ENCODE assay signal across 19 mouse cellular contexts in the genomic region with DNA sequence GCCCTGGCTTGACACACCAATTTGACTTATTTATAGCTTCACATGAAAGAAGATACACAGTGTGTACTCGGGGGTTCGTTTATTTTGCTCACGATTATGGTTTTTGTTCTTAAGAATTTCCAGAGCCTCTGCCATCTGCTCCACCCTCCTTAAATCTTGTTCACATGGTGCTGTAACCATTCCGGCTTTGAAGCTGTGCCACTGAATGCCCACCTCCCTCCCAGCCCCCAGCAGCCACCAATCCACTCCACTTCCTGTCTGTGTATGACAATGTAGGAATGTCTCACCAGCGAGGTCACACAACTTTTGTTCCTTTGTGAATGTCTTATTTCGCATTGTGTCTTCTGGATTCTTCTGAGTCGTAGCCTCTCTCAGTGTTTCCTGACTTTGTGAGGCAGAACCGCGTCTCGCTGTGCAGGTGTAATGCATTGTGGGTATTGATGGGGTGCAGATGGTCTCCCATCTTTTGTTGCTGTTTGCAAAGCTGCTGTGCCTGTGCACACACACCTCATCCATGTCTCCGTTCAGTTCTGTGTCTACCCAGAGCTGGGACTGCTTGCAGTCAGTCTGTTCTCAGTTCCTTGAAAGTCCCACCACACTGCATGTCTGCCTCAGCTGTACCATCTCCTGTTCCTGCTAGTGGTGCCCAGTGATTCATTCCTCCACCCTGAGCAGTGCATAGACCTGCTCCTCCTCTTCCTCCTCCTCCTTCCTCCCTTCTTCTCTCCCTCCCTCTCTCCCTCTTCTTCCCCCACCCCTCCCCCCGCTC.
A peak's percentile ranks its signal among the peaks of the same experiment; 100 is the strongest.
DNase-seq lines count a peak whose midpoint lies in the region; ATAC-seq and TF ChIP-seq lines count a peak whose summit lies in the region.
"Had no signal": no experiment of that assay in that cellular context is flagged by ENCODE, and none has a peak within 500 bp of the region (broad histone marks: within the 10 kb centered on the region; RNA-seq: fewer than 3 reads in every experiment).

No protein-coding gene starts in this region.

- H3K36me3 ChIP-seq in forebrain, embryonic 14.5 days (ENCODE audit: control insufficient read depth, insufficient read depth, low read length), result no peaks in the 10 kb centered on the region
- no peaks in the 10 kb centered on the region for H3K36me3 ChIP-seq in forebrain, embryonic 12.5 days (replicated peaks)
- no peaks in the 10 kb centered on the region for H3K36me3 ChIP-seq in neural tube, embryonic 14.5 days (ENCODE audit: control insufficient read depth, insufficient read depth, low read length)
- no peaks in the 10 kb centered on the region for H3K36me3 ChIP-seq in neural tube, embryonic 15.5 days
- no peaks in the 10 kb centered on the region for H3K36me3 ChIP-seq in forebrain, postnatal 0 days (ENCODE audit: insufficient read depth)
- no peaks in the 10 kb centered on the region for H3K36me3 ChIP-seq in thymus, adult 2 months (ENCODE audit: control insufficient read depth, insufficient read depth, low read length)
- H3K36me3 ChIP-seq: embryonic facial prominence, embryonic 13.5 days; heart, embryonic 13.5 days; hindbrain, embryonic 12.5 days had no signal

- TF ChIP-seq POLR2A in thymus, adult 2 months (IDR thresholded peaks at IDR 0.05; ENCODE audit: control insufficient read depth, extremely low read depth, insufficient read depth, low read length, poor library complexity), result no peak

- peak; percentile 44; the same call in 1 of the 2 replicates for ATAC-seq in forebrain, embryonic 14.5 days
- no peak for ATAC-seq in forebrain, embryonic 12.5 days (ENCODE audit: low FRiP score)
- peak; percentile 13; the same call in 1 of the 2 replicates for ATAC-seq in neural tube, embryonic 14.5 days (ENCODE audit: low read depth)
- no peak for ATAC-seq in neural tube, embryonic 15.5 days (ENCODE audit: low FRiP score)
- ATAC-seq in forebrain, postnatal 0 days, result peak; percentile 64
- ATAC-seq: hindbrain, embryonic 16.5 days; inflammation-experienced regulatory T-cells, adult 6 months had no signal

- no peaks in the 10 kb centered on the region for H3K9me3 ChIP-seq in forebrain, embryonic 14.5 days (replicated peaks; ENCODE audit: control insufficient read depth, low read length)
- no peaks in the 10 kb centered on the region for H3K9me3 ChIP-seq in forebrain, embryonic 12.5 days
- H3K9me3 ChIP-seq in neural tube, embryonic 14.5 days (ENCODE audit: control insufficient read depth, low read length), result no peaks in the 10 kb centered on the region
- H3K9me3 ChIP-seq in neural tube, embryonic 15.5 days (replicated peaks), result no peaks in the 10 kb centered on the region
- H3K9me3 ChIP-seq in forebrain, postnatal 0 days (ENCODE audit: low read length), result no peaks in the 10 kb centered on the region
- H3K9me3 ChIP-seq: embryonic facial prominence, embryonic 13.5 days; heart, embryonic 13.5 days; hindbrain, embryonic 12.5 days had no signal

- no peaks in the 10 kb centered on the region for H3K4me1 ChIP-seq in forebrain, embryonic 14.5 days (ENCODE audit: control insufficient read depth, insufficient read depth, low read length)
- H3K4me1 ChIP-seq in forebrain, embryonic 12.5 days, result peaks cover 9% of the 10 kb centered on the region
- H3K4me1 ChIP-seq in neural tube, embryonic 14.5 days (ENCODE audit: control insufficient read depth, insufficient read depth, low read length), result 0 out of 2 replicates have a peak, but pooled peaks cover 2% of the 10 kb centered on the region
- H3K4me1 ChIP-seq in neural tube, embryonic 15.5 days, result peaks cover 12% of the 10 kb centered on the region; the same call in 1 of the 2 replicates
- H3K4me1 ChIP-seq in forebrain, postnatal 0 days (ENCODE audit: insufficient read depth), result no peaks in the 10 kb centered on the region
- no peaks in the 10 kb centered on the region; the same call in 1 of the 2 replicates for H3K4me1 ChIP-seq in thymus, adult 2 months (replicated peaks; ENCODE audit: control insufficient read depth, insufficient read depth, low read length)

- 50% methylated on average over 12 of the region's 12 CpGs for WGBS in forebrain, embryonic 14.5 days
- WGBS in forebrain, embryonic 12.5 days, result 66% methylated on average over 12 of the region's 12 CpGs
- 63% methylated on average over 12 of the region's 12 CpGs for WGBS in neural tube, embryonic 14.5 days
- WGBS in neural tube, embryonic 15.5 days, result 58% methylated on average over 12 of the region's 12 CpGs
- 46% methylated on average over 12 of the region's 12 CpGs for WGBS in forebrain, postnatal 0 days
- WGBS in thymus, adult 2 months, result 35% methylated on average over 12 of the region's 12 CpGs

- H3K4me3 ChIP-seq in forebrain, embryonic 14.5 days (ENCODE audit: low read depth, low read length), result no peak overlapping the region
- H3K4me3 ChIP-seq in forebrain, embryonic 12.5 days (replicated peaks), result no peak overlapping the region
- no peak overlapping the region for H3K4me3 ChIP-seq in neural tube, embryonic 14.5 days (ENCODE audit: low read depth, low read length)
- no peak overlapping the region for H3K4me3 ChIP-seq in neural tube, embryonic 15.5 days (replicated peaks)
- H3K4me3 ChIP-seq in forebrain, postnatal 0 days (ENCODE audit: low read depth, low read length), result no peak overlapping the region
- H3K4me3 ChIP-seq in thymus, adult 2 months (ENCODE audit: control insufficient read depth, insufficient read depth, low read length), result no peak overlapping the region
- H3K4me3 ChIP-seq: embryonic facial prominence, embryonic 13.5 days; gastrocnemius, adult 2 months; heart, embryonic 13.5 days; hindbrain, embryonic 12.5 days had no signal

- intact Hi-C loops in heart, postnatal 25 days (cut with DNase I), result no loop called here

- DNase-seq in forebrain, embryonic 14.5 days (ENCODE audit: low spot score), result no peak
- peak; percentile 51 for DNase-seq in forebrain, postnatal 0 days
- DNase-seq in thymus, adult 2 months, result no peak
- no peak for DNase-seq in heart, postnatal 25 days (ENCODE audit: low spot score)
- DNase-seq: adrenal gland, adult 2 months; adrenal gland, postnatal 36 days; cerebellum, adult 18-20 months; cerebellum, adult 9-11 months; cerebellum, postnatal 36 days; gastrocnemius, adult 2 months; heart, postnatal 4 days had no signal

- no peak for TF ChIP-seq CTCF in forebrain, postnatal 0 days (IDR thresholded peaks at IDR 0.05; ENCODE audit: low read depth)
- TF ChIP-seq CTCF in thymus, adult 2 months (IDR thresholded peaks at IDR 0.05; ENCODE audit: borderline replicate concordance, control insufficient read depth, extremely low read depth, insufficient read depth, low read length, poor library complexity), result no peak

- no peak overlapping the region for H3K27ac ChIP-seq in forebrain, embryonic 14.5 days (ENCODE audit: low read depth, low read length)
- H3K27ac ChIP-seq in forebrain, embryonic 12.5 days, result no peak overlapping the region
- H3K27ac ChIP-seq in neural tube, embryonic 14.5 days (ENCODE audit: low read depth, low read length), result no peak overlapping the region
- no peak overlapping the region for H3K27ac ChIP-seq in neural tube, embryonic 15.5 days (replicated peaks)
- no peak overlapping the region for H3K27ac ChIP-seq in forebrain, postnatal 0 days (ENCODE audit: low read depth, low read length)
- H3K27ac ChIP-seq in thymus, adult 2 months (ENCODE audit: control insufficient read depth, insufficient read depth, low read length), result no peak overlapping the region
- H3K27ac ChIP-seq: embryonic facial prominence, embryonic 13.5 days; gastrocnemius, adult 2 months; heart, embryonic 13.5 days; hindbrain, embryonic 12.5 days had no signal

- no peak overlapping the region for H3K4me2 ChIP-seq in forebrain, embryonic 14.5 days (ENCODE audit: low read length)
- H3K4me2 ChIP-seq in forebrain, embryonic 12.5 days, result no peak overlapping the region
- H3K4me2 ChIP-seq in neural tube, embryonic 14.5 days (ENCODE audit: low read depth, low read length), result no peak overlapping the region
- H3K4me2 ChIP-seq in neural tube, embryonic 15.5 days, result no peak overlapping the region
- no peak overlapping the region for H3K4me2 ChIP-seq in forebrain, postnatal 0 days (ENCODE audit: low read depth)
- H3K4me2 ChIP-seq: embryonic facial prominence, embryonic 13.5 days; heart, embryonic 13.5 days; hindbrain, embryonic 12.5 days had no signal

- H3K27me3 ChIP-seq in forebrain, embryonic 14.5 days (replicated peaks; ENCODE audit: control insufficient read depth, insufficient read depth, low read length), result no peaks in the 10 kb centered on the region
- H3K27me3 ChIP-seq in forebrain, embryonic 12.5 days, result peaks cover 10% of the 10 kb centered on the region
- no peaks in the 10 kb centered on the region for H3K27me3 ChIP-seq in neural tube, embryonic 14.5 days (ENCODE audit: control insufficient read depth, insufficient read depth, low read length)
- H3K27me3 ChIP-seq in neural tube, embryonic 15.5 days (replicated peaks), result peaks cover 5% of the 10 kb centered on the region
- no peaks in the 10 kb centered on the region for H3K27me3 ChIP-seq in forebrain, postnatal 0 days (ENCODE audit: insufficient read depth, low read length)
- H3K27me3 ChIP-seq in thymus, adult 2 months (ENCODE audit: control insufficient read depth, insufficient read depth, low read length), result no peaks in the 10 kb centered on the region

- no peak overlapping the region for H3K9ac ChIP-seq in forebrain, embryonic 14.5 days (ENCODE audit: low read length)
- H3K9ac ChIP-seq in forebrain, embryonic 12.5 days, result no peak overlapping the region
- no peak overlapping the region for H3K9ac ChIP-seq in neural tube, embryonic 14.5 days (replicated peaks; ENCODE audit: low read depth, low read length)
- H3K9ac ChIP-seq in neural tube, embryonic 15.5 days (replicated peaks), result no peak overlapping the region
- no peak overlapping the region for H3K9ac ChIP-seq in forebrain, postnatal 0 days
- H3K9ac ChIP-seq: embryonic facial prominence, embryonic 13.5 days; heart, embryonic 13.5 days; hindbrain, embryonic 12.5 days had no signal

Comparison
In these comparisons a context has a peak if more than half of its experiments do, and no peak if none do; other contexts are left out.
1. ATAC-seq: peak in forebrain, embryonic 14.5 days (single experiment), neural tube, embryonic 14.5 days (single experiment) and forebrain, postnatal 0 days (single experiment); none in forebrain, embryonic 12.5 days (single experiment) and neural tube, embryonic 15.5 days (single experiment).